Mouse (Mus musculus) heart, postnatal 36 days (tissue): ENCODE results near the gene Nfic. TPM values are rescaled to one million over a fixed set of nuclear protein-coding genes. Genes with fewer than 3 reads are reported as not detected.
"Not testable (repeated sequence)": the region's sequence is repeated elsewhere in the genome, so short reads cannot be mapped to it uniquely, and the experiment has no call there.

Experiments
- DNase-seq, 2 experiments: peaks; one replicate each; pipeline ENCODE4 v3.0.0; 2021 to 2022
- intact Hi-C: fragments of 180-260 bp; cut with DNase I; formaldehyde crosslinking; loops from one replicate; pipeline ENCODE4 v1.15.1; 2025
- total RNA-seq, 2 experiments: library from RNA; stranded (reverse); gene quantifications; 2 replicates each; pipeline ENCODE4 v1.2.3; 2021

Nfic gene
- total RNA-seq, 2 experiments from 2014 or later = 115 to 133 TPM

- intact Hi-C loops = no loop called here
- no peak for DNase-seq
Measured at GRCm38 (mm10) chr10:81462415-81462804, 7.0 kb upstream of the Nfic start.

- DNase-seq = no peak
- intact Hi-C loops = no loop called here
Measured at GRCm38 (mm10) chr10:81461673-81462414, 6.4 kb upstream of the Nfic start.

GRCm38 (mm10) chr10:81460951-81461350 is 5.5 kb upstream of the Nfic start:
- DNase-seq = no peak
- intact Hi-C loops = no loop called here

- no peak for DNase-seq
- intact Hi-C loops = no loop called here
Measured at GRCm38 (mm10) chr10:81460471-81460870, 5.0 kb upstream of the Nfic start.

- no peak for DNase-seq
- intact Hi-C loops = no loop called here
Measured at GRCm38 (mm10) chr10:81459399-81459798, 4.0 kb upstream of the Nfic start.

GRCm38 (mm10) chr10:81458267-81458666 is 2.8 kb upstream of the Nfic start:
- intact Hi-C loops = no loop called here
- no peak for DNase-seq

- DNase-seq = no peak
- intact Hi-C loops = no loop called here
Measured at GRCm38 (mm10) chr10:81457624-81458023, 2.2 kb upstream of the Nfic start.

GRCm38 (mm10) chr10:81456983-81457563 is 1.6 kb upstream of the Nfic start:
- intact Hi-C loops = no loop called here
- no peak for DNase-seq

GRCm38 (mm10) chr10:81454106-81454505 is 1.3 kb downstream of the Nfic start:
- intact Hi-C loops = no loop called here
- no peak for DNase-seq

GRCm38 (mm10) chr10:81452947-81453288 is 2.5 kb downstream of the Nfic start:
- intact Hi-C loops = no loop called here
- no peak for DNase-seq

- no peak for DNase-seq
- intact Hi-C loops = no loop called here
Measured at GRCm38 (mm10) chr10:81452237-81452946, 3.0 kb downstream of the Nfic start.

- intact Hi-C loops = no loop called here
- DNase-seq = no peak
Measured at GRCm38 (mm10) chr10:81451365-81451745, 4.1 kb downstream of the Nfic start.

- intact Hi-C loops = loop anchor here (1.0 kb wide), 2 partner anchors 62 to 163 kb away; partner anchors contain the start of gene Gm48552
Measured at GRCm38 (mm10) chr10:81450641-81451364, 4.6 kb downstream of the Nfic start.

GRCm38 (mm10) chr10:81450140-81450539 is 5.3 kb downstream of the Nfic start:
- DNase-seq = peak; percentile 87
- intact Hi-C loops = loop anchor here (1.0 kb wide), 2 partner anchors 61 to 162 kb away; partner anchors contain the start of gene Gm48552

More at GRCm38 (mm10) chr10:81450641-81451364, 4.6 kb downstream of the Nfic start:
- DNase-seq = no peak

GRCm38 (mm10) chr10:81445516-81445915 is 9.9 kb downstream of the Nfic start:
- DNase-seq = not testable (repeated sequence)
- intact Hi-C loops = loop anchor here (10.0 kb wide), 1 partner anchor 251 kb away; no protein-coding TSS in a partner anchor

- intact Hi-C loops = loop anchor here (2.0 to 10.0 kb wide), 3 partner anchors 32 to 246 kb away; no protein-coding TSS in a partner anchor
- DNase-seq = no peak
Measured at GRCm38 (mm10) chr10:81441019-81441418, 14.4 kb downstream of the Nfic start.

GRCm38 (mm10) chr10:81435436-81435835 is 20.0 kb downstream of the Nfic start:
- intact Hi-C loops = no loop called here
- DNase-seq = peak; percentile 74 to 75

GRCm38 (mm10) chr10:81434361-81435263 is 20.8 kb downstream of the Nfic start:
- intact Hi-C loops = loop anchor here (1.0 kb wide), 1 partner anchor 14 kb away; no protein-coding TSS in a partner anchor
- DNase-seq = peak in 1 of 2 experiments; percentile 5

GRCm38 (mm10) chr10:81433541-81434289 is 21.7 kb downstream of the Nfic start:
- intact Hi-C loops = loop anchor here (1.0 kb wide), 1 partner anchor 15 kb away; no protein-coding TSS in a partner anchor
- peak; percentile 46 to 47 for DNase-seq
